Mouse (Mus musculus): ENCODE data around the gene E030018B13Rik. TPM values are rescaled to one million over a fixed set of nuclear protein-coding genes. Genes with fewer than 3 reads are reported as not detected.

Gene E030018B13Rik
- total RNA-seq (2021): not detected
- long read RNA-seq, experiment 1: 0 reads
- long read RNA-seq, experiment 2, partial matches to known transcripts: 0 of 14 reads
- long read RNA-seq, experiment 2, other reads (novel, unspliced or antisense): 14 of 14 reads

- Histone ChIP-seq H3K27ac (peak within 1 kb of the TSS; percentile 55), H3K4me3 (no peak within 1 kb of the TSS)
- TF ChIP-seq CTCF (IDR thresholded peaks at IDR 0.05): no peak
- intact Hi-C loops (cut with DNase I): no loop called here
- no peak for DNase-seq (ENCODE audit: extremely low spot score in 1 of 2, low spot score in 2 of 2)
Observed at GRCm38 (mm10) chr7:63916268-63916907, at the start of gene E030018B13Rik. Gene E030018B13Rik (plus strand): TSS chr7:63916857.

- no peak for DNase-seq (ENCODE audit: extremely low spot score in 1 of 2, low spot score in 2 of 2)
- no peak for TF ChIP-seq CTCF (IDR thresholded peaks at IDR 0.05)
- Histone ChIP-seq H3K27ac (no peak overlapping the region), H3K4me3 (no peak overlapping the region)
- intact Hi-C loops (cut with DNase I): no loop called here
Observed at GRCm38 (mm10) chr7:63868356-63868918, 48.2 kb upstream of the E030018B13Rik start.

GRCm38 (mm10) chr7:63871698-63872097, 45.0 kb upstream of the E030018B13Rik start:
- no peak for TF ChIP-seq CTCF (IDR thresholded peaks at IDR 0.05)
- intact Hi-C loops (cut with DNase I): no loop called here
- Histone ChIP-seq H3K27ac (no peak overlapping the region), H3K4me3 (no peak overlapping the region)
- DNase-seq (ENCODE audit: extremely low spot score in 1 of 2, low spot score in 2 of 2): no peak

- H3K27ac ChIP-seq: no peak overlapping the region
- no peak for TF ChIP-seq CTCF (IDR thresholded peaks at IDR 0.05)
- DNase-seq (ENCODE audit: extremely low spot score in 1 of 2, low spot score in 2 of 2): no peak
- no peak overlapping the region for H3K4me3 ChIP-seq
- intact Hi-C loops (cut with DNase I): no loop called here
Observed at GRCm38 (mm10) chr7:63873880-63874279, 42.8 kb upstream of the E030018B13Rik start.

- DNase-seq (ENCODE audit: extremely low spot score in 1 of 2, low spot score in 2 of 2): no peak
- Histone ChIP-seq H3K27ac (no peak overlapping the region), H3K4me3 (no peak overlapping the region)
- TF ChIP-seq CTCF (IDR thresholded peaks at IDR 0.05): no peak
- intact Hi-C loops (cut with DNase I): no loop called here
Observed at GRCm38 (mm10) chr7:63875686-63876085, 41.0 kb upstream of the E030018B13Rik start.

- no peak for DNase-seq (ENCODE audit: extremely low spot score in 1 of 2, low spot score in 2 of 2)
- Histone ChIP-seq H3K4me3 (no peak overlapping the region), H3K27ac (no peak overlapping the region)
- no peak for TF ChIP-seq CTCF (IDR thresholded peaks at IDR 0.05)
- intact Hi-C loops (cut with DNase I): no loop called here
Observed at GRCm38 (mm10) chr7:63876640-63877039, 40.0 kb upstream of the E030018B13Rik start.

- Histone ChIP-seq H3K27ac (no peak overlapping the region), H3K4me3 (no peak overlapping the region)
- intact Hi-C loops (cut with DNase I): no loop called here
- no peak for TF ChIP-seq CTCF (IDR thresholded peaks at IDR 0.05)
- DNase-seq (ENCODE audit: extremely low spot score in 1 of 2, low spot score in 2 of 2): no peak
Observed at GRCm38 (mm10) chr7:63877610-63878009, 39.0 kb upstream of the E030018B13Rik start.

GRCm38 (mm10) chr7:63879583-63879982, 37.1 kb upstream of the E030018B13Rik start:
- DNase-seq (ENCODE audit: extremely low spot score in 1 of 2, low spot score in 2 of 2): no peak
- no peak overlapping the region for H3K27ac ChIP-seq
- no peak overlapping the region for H3K4me3 ChIP-seq
- intact Hi-C loops (cut with DNase I): no loop called here
- no peak for TF ChIP-seq CTCF (IDR thresholded peaks at IDR 0.05)

GRCm38 (mm10) chr7:63882739-63883138, 33.9 kb upstream of the E030018B13Rik start:
- no peak for DNase-seq (ENCODE audit: extremely low spot score in 1 of 2, low spot score in 2 of 2)
- TF ChIP-seq CTCF (IDR thresholded peaks at IDR 0.05): no peak
- Histone ChIP-seq H3K4me3 (no peak overlapping the region), H3K27ac (no peak overlapping the region)
- intact Hi-C loops (cut with DNase I): no loop called here

- Histone ChIP-seq H3K27ac (no peak overlapping the region), H3K4me3 (no peak overlapping the region)
- intact Hi-C loops (cut with DNase I): no loop called here
- TF ChIP-seq CTCF (IDR thresholded peaks at IDR 0.05): no peak
- DNase-seq (ENCODE audit: extremely low spot score in 1 of 2, low spot score in 2 of 2): no peak
Observed at GRCm38 (mm10) chr7:63885025-63885424, 31.6 kb upstream of the E030018B13Rik start.

GRCm38 (mm10) chr7:63887034-63887551, 29.6 kb upstream of the E030018B13Rik start:
- TF ChIP-seq CTCF (IDR thresholded peaks at IDR 0.05): no peak

GRCm38 (mm10) chr7:63887602-63888123, 29.0 kb upstream of the E030018B13Rik start:
- intact Hi-C loops (cut with DNase I): no loop called here
- H3K4me3 ChIP-seq: no peak overlapping the region
- no peak for TF ChIP-seq CTCF (IDR thresholded peaks at IDR 0.05)
- DNase-seq (ENCODE audit: extremely low spot score in 1 of 2, low spot score in 2 of 2): no peak
- H3K27ac ChIP-seq: no peak overlapping the region

More at GRCm38 (mm10) chr7:63887034-63887551, 29.6 kb upstream of the E030018B13Rik start:
- intact Hi-C loops (cut with DNase I): no loop called here
- Histone ChIP-seq H3K4me3 (no peak overlapping the region), H3K27ac (no peak overlapping the region)
- no peak for DNase-seq (ENCODE audit: extremely low spot score in 1 of 2, low spot score in 2 of 2)
